Mouse (Mus musculus) megakaryocyte, embryonic 14.5 days (primary cell): ENCODE results near the gene Ccdc8. TPM values are rescaled to one million over a fixed set of nuclear protein-coding genes. Genes with fewer than 3 reads are reported as not detected.
A peak's percentile ranks its signal among the peaks of the same experiment; 100 is the strongest.
"Not testable (repeated sequence)": the region's sequence is repeated elsewhere in the genome, so short reads cannot be mapped to it uniquely, and the experiment has no call there.

Source experiments
- H3K27me3 ChIP-seq: replicated peaks from 2 replicates; pipeline ENCODE3; 2012; ENCODE audit warnings: inconsistent platforms
- H3K36me3 ChIP-seq: replicated peaks from 2 replicates; pipeline ENCODE3; 2012; ENCODE audit warnings: low read length, inconsistent platforms, mixed read lengths
- H3K4me1 ChIP-seq: 2 replicates; pipeline ENCODE4 v1.6.1; 2012; ENCODE audit warnings: inconsistent platforms
- H3K4me3 ChIP-seq: replicated peaks from 2 replicates; pipeline ENCODE3; 2012; ENCODE audit warnings: moderate library complexity, mild to moderate bottlenecking, inconsistent platforms
- H3K9me3 ChIP-seq: 2 replicates; pipeline ENCODE4 v1.6.1; 2012; ENCODE audit warnings: inconsistent platforms
- FLI1 ChIP-seq: IDR thresholded peaks from 2 replicates; pipeline ENCODE4 v1.6.1; 2012; ENCODE audit warnings: low read length, inconsistent platforms, mixed read lengths
- GATA1 ChIP-seq: IDR thresholded peaks from 3 replicates; pipeline ENCODE4 v1.6.1; 2012; ENCODE audit warnings: mixed read lengths, low read length, inconsistent platforms, borderline replicate concordance
- polyA plus RNA-seq: library from polyadenylated mRNA; stranded (reverse); fragments of >175 nt; gene quantifications from 2 replicates; pipeline ENCODE4 v1.2.3, GENCODE M21; 2012; ENCODE audit warnings: low replicate concordance; ENCODE audit not compliant: insufficient read depth

The Ccdc8 gene
- polyA plus RNA-seq, 1 experiment, result 5.3 TPM

- peaks cover 70% of the 10 kb centered on the region for H3K4me1 ChIP-seq
- 0 out of 2 replicates have a peak, but pooled peaks cover 2% of the 10 kb centered on the region for H3K9me3 ChIP-seq
- peak overlapping the region; percentile 88 for H3K4me3 ChIP-seq
- H3K27me3 ChIP-seq, result peaks cover 58% of the 10 kb centered on the region
- TF ChIP-seq GATA1, result no peak
- no peak for TF ChIP-seq FLI1
- H3K36me3 ChIP-seq, result no peaks in the 10 kb centered on the region
These were observed 42.3 kb upstream of the Ccdc8 start for GRCm38 (mm10) chr7:16949908-16950841.

GRCm38 (mm10) chr7:16950861-16951635, 41.5 kb upstream of the Ccdc8 start:
- Histone ChIP-seq H3K4me1 (peaks cover 69% of the 10 kb centered on the region), H3K27me3 (peaks cover 50% of the 10 kb centered on the region), H3K4me3 (no peak overlapping the region), H3K36me3 (no peaks in the 10 kb centered on the region), H3K9me3 (no peaks in the 10 kb centered on the region)
- TF ChIP-seq GATA1 (no peak), FLI1 (no peak)

GRCm38 (mm10) chr7:16953776-16954175, 38.7 kb upstream of the Ccdc8 start:
- not testable (repeated sequence) for H3K9me3 ChIP-seq, H3K4me3 ChIP-seq, H3K36me3 ChIP-seq
- Histone ChIP-seq H3K27me3 (peaks cover 22% of the 10 kb centered on the region), H3K4me1 (peaks cover 53% of the 10 kb centered on the region)

- H3K4me3 ChIP-seq, result no peak overlapping the region
- TF ChIP-seq GATA1 (no peak), FLI1 (no peak)
- H3K9me3 ChIP-seq, result no peaks in the 10 kb centered on the region
- peaks cover 48% of the 10 kb centered on the region for H3K4me1 ChIP-seq
- H3K27me3 ChIP-seq, result peaks cover 17% of the 10 kb centered on the region
- H3K36me3 ChIP-seq, result no peaks in the 10 kb centered on the region
These were observed 36.8 kb upstream of the Ccdc8 start for GRCm38 (mm10) chr7:16955712-16956111.

- H3K27me3 ChIP-seq, result peaks cover 24% of the 10 kb centered on the region
- no peaks in the 10 kb centered on the region for H3K36me3 ChIP-seq
- no peaks in the 10 kb centered on the region for H3K9me3 ChIP-seq
- TF ChIP-seq FLI1 (no peak), GATA1 (no peak)
- H3K4me1 ChIP-seq, result peaks cover 42% of the 10 kb centered on the region
- no peak overlapping the region for H3K4me3 ChIP-seq
These were observed 35.9 kb upstream of the Ccdc8 start for GRCm38 (mm10) chr7:16956410-16957265.

GRCm38 (mm10) chr7:16959539-16960187, 32.8 kb upstream of the Ccdc8 start, which contains the start of gene Pnmal1:
Gene Pnmal1 (plus strand): TSS chr7:16959679.
- H3K9me3 ChIP-seq, result no peaks in the 10 kb centered on the region
- H3K27me3 ChIP-seq, result peaks cover 37% of the 10 kb centered on the region
- no peak within 1 kb of the TSS for H3K4me3 ChIP-seq
- peaks cover 28% of the 10 kb centered on the region for H3K4me1 ChIP-seq
- no peaks in the 10 kb centered on the region for H3K36me3 ChIP-seq
- TF ChIP-seq GATA1 (no peak), FLI1 (no peak)

- Histone ChIP-seq H3K4me1 (peaks cover 10% of the 10 kb centered on the region), H3K27me3 (peaks cover 33% of the 10 kb centered on the region), H3K36me3 (no peaks in the 10 kb centered on the region), H3K4me3 (no peak overlapping the region), H3K9me3 (no peaks in the 10 kb centered on the region)
- no peak for TF ChIP-seq FLI1
- TF ChIP-seq GATA1, result no peak
These were observed 30.8 kb upstream of the Ccdc8 start for GRCm38 (mm10) chr7:16961678-16962077.

- peaks cover 2% of the 10 kb centered on the region for H3K27me3 ChIP-seq
- no peak overlapping the region for H3K4me3 ChIP-seq
- TF ChIP-seq GATA1 (no peak), FLI1 (no peak)
- no peaks in the 10 kb centered on the region; the same call in 1 of the 2 replicates for H3K4me1 ChIP-seq
- H3K36me3 ChIP-seq, result no peaks in the 10 kb centered on the region
- H3K9me3 ChIP-seq, result peaks cover 11% of the 10 kb centered on the region
These were observed 24.1 kb upstream of the Ccdc8 start for GRCm38 (mm10) chr7:16968414-16968813.

- H3K9me3 ChIP-seq, result peaks cover 11% of the 10 kb centered on the region
- H3K4me3 ChIP-seq, result no peak overlapping the region
- peaks cover 3% of the 10 kb centered on the region; the same call in 1 of the 2 replicates for H3K4me1 ChIP-seq
- H3K27me3 ChIP-seq, result no peaks in the 10 kb centered on the region
- H3K36me3 ChIP-seq, result no peaks in the 10 kb centered on the region
- TF ChIP-seq FLI1 (no peak), GATA1 (no peak)
These were observed 21.3 kb upstream of the Ccdc8 start for GRCm38 (mm10) chr7:16971160-16971559.
